Comparison of ENCODE assay signal across 13 mouse cellular contexts in the genomic region with DNA sequence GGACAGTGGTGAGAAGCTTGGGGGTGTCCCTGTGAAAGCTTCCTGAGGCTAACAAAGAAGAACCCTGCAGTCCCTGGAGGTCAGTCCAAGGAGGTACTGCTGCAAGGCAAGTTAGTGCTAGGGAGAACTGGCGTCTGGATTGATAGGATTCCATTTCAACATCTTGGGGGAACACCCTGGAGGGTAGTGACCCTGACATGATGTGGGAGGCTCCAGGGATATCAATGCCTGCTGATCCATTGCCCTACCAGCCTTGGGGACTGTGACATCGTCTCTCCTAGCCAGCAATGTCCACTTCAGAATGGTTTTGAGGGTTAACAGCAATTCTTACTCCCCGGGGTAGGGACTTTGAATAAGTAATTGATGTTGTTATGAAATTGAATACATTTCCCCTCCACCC.
"Had no signal": no experiment of that assay in that cellular context is flagged by ENCODE, and none has a peak within 500 bp of the region (broad histone marks: within the 10 kb centered on the region; RNA-seq: fewer than 3 reads in every experiment).

No protein-coding gene starts in this region.

- H3K4me2 ChIP-seq: liver, embryonic 13.5 days; lung, embryonic 15.5 days; neural tube, embryonic 15.5 days had no signal

- H3K9ac ChIP-seq: liver, embryonic 13.5 days; liver, postnatal 0 days; lung, embryonic 15.5 days; neural tube, embryonic 15.5 days had no signal

- H3K27me3 ChIP-seq: liver, embryonic 13.5 days; lung, embryonic 15.5 days; neural tube, embryonic 15.5 days had no signal

- DNase-seq: kidney, postnatal 25 days; liver, embryonic 13.5 days; liver, postnatal 0 days; lung, postnatal 14 days; midbrain, embryonic 14.5 days; thymus, postnatal 25 days had no signal

- H3K9me3 ChIP-seq: limb, embryonic 10.5 days; liver, embryonic 13.5 days; lung, embryonic 15.5 days; midbrain, embryonic 10.5 days; neural tube, embryonic 15.5 days had no signal

- H3K36me3 ChIP-seq: limb, embryonic 10.5 days; liver, embryonic 13.5 days; lung, embryonic 15.5 days; midbrain, embryonic 10.5 days; neural tube, embryonic 15.5 days had no signal

- H3K4me1 ChIP-seq: liver, embryonic 13.5 days; lung, embryonic 15.5 days; neural tube, embryonic 15.5 days had no signal

- H3K27ac ChIP-seq: left cerebral cortex, adult 2 months; limb, embryonic 10.5 days; liver, embryonic 13.5 days; lung, embryonic 15.5 days; midbrain, embryonic 10.5 days; neural tube, embryonic 15.5 days; stomach, postnatal 0 days had no signal

- H3K4me3 ChIP-seq: left cerebral cortex, adult 2 months; limb, embryonic 10.5 days; liver, embryonic 13.5 days; lung, embryonic 15.5 days; midbrain, embryonic 10.5 days; myocyte; neural tube, embryonic 15.5 days had no signal
